Mouse (Mus musculus) kidney, embryonic 14.5 days (tissue): ENCODE results near the gene Rhbdd1. TPM values are rescaled to one million over a fixed set of nuclear protein-coding genes. Genes with fewer than 3 reads are reported as not detected.

Source experiments
- ATAC-seq: fragments of 200-750 bp; cut with Nextera tagmentation; 2 replicates; pipeline ENCODE4 v1.8.0; 2017; ENCODE audit warnings: moderate number of reproducible peaks, mild to moderate bottlenecking, moderate TSS enrichment, moderate library complexity; ENCODE audit not compliant: low FRiP score, low TSS enrichment
- H3K27ac ChIP-seq: fragments of 300-500 bp; sonication (generic); 2 replicates; pipeline ENCODE4 v1.5.1; 2014; ENCODE audit warnings: low read depth, mild to moderate bottlenecking, low read length, moderate library complexity, mixed read lengths
- H3K27me3 ChIP-seq: fragments of 300-500 bp; sonication (generic); 2 replicates; pipeline ENCODE4 v1.6.1; 2014; ENCODE audit warnings: mild to moderate bottlenecking, low read length; ENCODE audit not compliant: control insufficient read depth, insufficient read depth
- H3K36me3 ChIP-seq: fragments of 300-500 bp; sonication (generic); 2 replicates; pipeline ENCODE4 v1.6.1; 2014; ENCODE audit warnings: low read length, mixed read lengths; ENCODE audit not compliant: control insufficient read depth, insufficient read depth
- H3K4me1 ChIP-seq: fragments of 300-500 bp; sonication (generic); 2 replicates; pipeline ENCODE4 v1.6.1; 2014; ENCODE audit warnings: low read length, mixed read lengths; ENCODE audit not compliant: control insufficient read depth, insufficient read depth
- H3K4me2 ChIP-seq: fragments of 300-500 bp; sonication (generic); replicated peaks from 2 replicates; pipeline ENCODE4 v1.6.1; 2014; ENCODE audit warnings: low read depth, mild to moderate bottlenecking, low read length
- H3K4me3 ChIP-seq: fragments of 300-500 bp; sonication (generic); 2 replicates; pipeline ENCODE4 v1.5.1; 2014; ENCODE audit warnings: mild to moderate bottlenecking, low read length
- H3K9ac ChIP-seq: fragments of 300-500 bp; sonication (generic); 2 replicates; pipeline ENCODE4 v1.6.1; 2014; ENCODE audit warnings: low read depth, mild to moderate bottlenecking, low read length, moderate library complexity
- H3K9me3 ChIP-seq: fragments of 300-500 bp; sonication (generic); 2 replicates; pipeline ENCODE4 v1.6.1; 2016; ENCODE audit warnings: low read length; ENCODE audit not compliant: control insufficient read depth
- WGBS: fragments of 180-500 bp; shearing (Covaris S2); extraction: QIAGEN DNeasy Blood & Tissue Kit; methylation state at CpG from one replicate; pipeline ENCODE4 v1.1.7; 2014; 5-methylcytosine and 5-hydroxymethylcytosine counted together
- polyA plus RNA-seq: library from polyadenylated mRNA; unstranded; fragments of >200 nt; fragmentation: Nextera tagmentation; extraction: Ambion mirVana; gene quantifications from 2 replicates; pipeline ENCODE4 v1.2.1, GENCODE M21; 2014

Rhbdd1 gene
- polyA plus RNA-seq, 1 experiment from 2014 or later, result 7.0 TPM

DNA sequence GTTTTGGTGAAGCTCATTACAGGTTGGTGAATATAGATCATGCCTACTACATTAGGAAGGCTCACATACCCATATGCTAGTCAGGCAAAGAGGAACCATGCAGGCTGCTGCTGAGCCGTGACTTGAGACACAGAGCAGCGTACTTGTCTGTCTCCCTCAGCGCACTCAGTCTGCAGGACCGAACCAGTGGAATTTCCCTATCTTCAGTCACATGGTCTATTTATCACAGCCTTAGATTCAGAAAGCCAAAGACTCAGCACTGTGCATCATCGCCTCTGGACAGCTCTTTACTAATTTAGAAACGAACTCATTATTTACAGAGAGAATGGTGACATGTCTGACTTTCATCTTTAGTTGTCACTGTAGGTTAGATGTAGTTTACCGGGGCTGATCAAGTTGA lies 73.1 kb downstream of the Rhbdd1 start:
- Histone ChIP-seq H3K27ac (no peak overlapping the region), H3K36me3 (no peaks in the 10 kb centered on the region), H3K4me3 (no peak overlapping the region), H3K4me2 (no peak overlapping the region), H3K9me3 (no peaks in the 10 kb centered on the region), H3K27me3 (no peaks in the 10 kb centered on the region), H3K9ac (no peak overlapping the region), H3K4me1 (no peaks in the 10 kb centered on the region)
- ATAC-seq, result no peak
- 80% methylated on average over 7 of the region's 7 CpGs for WGBS

DNA sequence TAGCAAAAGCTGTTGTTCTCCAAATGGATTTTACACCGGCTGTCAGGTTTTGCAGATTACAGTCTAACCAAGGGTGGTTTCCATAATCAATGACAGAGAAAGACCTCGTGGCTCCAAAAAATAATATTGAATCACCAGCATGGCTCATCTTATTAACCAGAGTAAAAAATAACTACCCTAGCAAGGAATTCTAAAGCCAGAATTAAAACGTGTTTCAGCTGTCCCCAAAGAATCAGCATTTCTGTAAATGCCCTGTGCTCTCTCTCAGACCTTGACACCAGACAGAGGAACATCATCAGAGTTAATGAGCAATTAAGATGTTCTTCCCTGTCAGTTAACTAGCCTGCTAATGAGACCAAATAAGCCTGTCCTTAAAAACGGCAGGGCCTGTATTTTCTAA lies 79.1 kb downstream of the Rhbdd1 start:
- no peak overlapping the region for H3K9ac ChIP-seq
- H3K27me3 ChIP-seq, result no peaks in the 10 kb centered on the region
- 66% methylated on average over 4 of the region's 4 CpGs for WGBS
- no peaks in the 10 kb centered on the region for H3K36me3 ChIP-seq
- no peak for ATAC-seq
- no peaks in the 10 kb centered on the region for H3K9me3 ChIP-seq
- H3K27ac ChIP-seq, result no peak overlapping the region
- no peak overlapping the region for H3K4me2 ChIP-seq
- H3K4me1 ChIP-seq, result no peaks in the 10 kb centered on the region
- H3K4me3 ChIP-seq, result no peak overlapping the region

DNA sequence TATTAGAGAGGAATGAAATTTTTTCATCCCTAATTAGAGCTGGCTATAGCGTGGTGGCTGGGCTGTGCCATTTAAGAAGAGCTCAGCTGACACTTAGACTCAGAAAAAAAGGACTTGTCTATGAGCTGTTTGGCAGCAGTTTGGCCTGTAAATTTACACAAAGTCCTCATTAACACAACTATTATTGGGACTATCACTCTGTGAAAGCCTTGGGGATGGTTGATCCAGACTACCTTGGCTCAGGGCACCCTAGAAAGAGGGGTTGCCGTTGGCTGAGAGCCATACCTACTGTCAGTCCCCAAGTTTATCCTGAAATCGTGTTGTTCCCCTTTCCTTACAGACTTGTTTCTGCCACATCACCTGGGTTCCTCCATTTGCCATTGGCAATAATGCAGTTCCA lies 91.5 kb downstream of the Rhbdd1 start:
- Histone ChIP-seq H3K4me1 (no peaks in the 10 kb centered on the region; the same call in 1 of the 2 replicates), H3K27me3 (no peaks in the 10 kb centered on the region), H3K4me2 (no peak overlapping the region), H3K9ac (no peak overlapping the region), H3K9me3 (no peaks in the 10 kb centered on the region), H3K4me3 (no peak overlapping the region), H3K27ac (no peak overlapping the region), H3K36me3 (no peaks in the 10 kb centered on the region)
- 90% methylated on average over 3 of the region's 3 CpGs for WGBS
- ATAC-seq, result no peak

DNA sequence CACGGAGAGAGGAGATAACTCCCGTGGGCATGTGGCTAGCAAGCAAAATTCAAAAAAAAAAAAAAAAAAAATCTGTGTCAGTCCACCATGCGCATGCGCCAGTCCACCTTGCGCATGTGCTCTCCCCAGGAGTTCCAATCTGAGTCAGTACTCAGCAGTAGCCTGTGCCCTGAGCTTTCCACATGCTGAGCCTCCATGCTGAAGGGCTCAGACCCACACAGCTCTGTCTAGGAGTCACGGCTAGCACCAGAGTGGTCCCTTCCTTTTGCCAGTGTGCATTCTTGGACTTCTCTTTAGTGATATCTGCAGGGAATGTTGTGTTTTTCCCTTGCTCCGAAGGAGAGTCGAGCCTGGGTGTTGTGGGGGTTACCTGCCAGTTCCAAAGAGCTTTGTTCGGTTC lies 93.0 kb downstream of the Rhbdd1 start:
- Histone ChIP-seq H3K9me3 (no peaks in the 10 kb centered on the region), H3K4me1 (no peaks in the 10 kb centered on the region; the same call in 1 of the 2 replicates), H3K9ac (no peak overlapping the region), H3K4me2 (no peak overlapping the region), H3K27ac (no peak overlapping the region), H3K4me3 (no peak overlapping the region), H3K36me3 (no peaks in the 10 kb centered on the region), H3K27me3 (no peaks in the 10 kb centered on the region)
- 93% methylated on average over 9 of the region's 9 CpGs for WGBS
- no peak for ATAC-seq

DNA sequence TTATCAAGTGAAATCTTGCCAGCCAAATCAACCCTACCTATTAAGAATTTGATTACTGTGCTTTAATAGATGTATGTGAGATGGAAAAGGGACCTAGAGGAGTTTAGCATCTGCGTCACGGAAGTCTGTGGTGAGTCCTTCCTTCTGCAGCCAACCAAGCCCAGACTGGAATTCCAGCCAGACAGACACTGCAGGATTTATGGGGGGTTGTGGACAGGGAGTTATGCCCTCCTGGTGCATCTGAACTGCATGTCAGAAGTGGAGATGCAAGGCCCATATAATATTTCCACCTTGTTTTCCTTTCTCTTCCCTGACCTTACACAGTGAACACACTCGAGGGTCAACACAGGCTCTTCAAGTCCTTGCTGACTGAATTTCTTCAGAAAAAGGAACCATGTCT lies 94.3 kb downstream of the Rhbdd1 start:
- Histone ChIP-seq H3K9me3 (no peaks in the 10 kb centered on the region), H3K27ac (no peak overlapping the region), H3K27me3 (no peaks in the 10 kb centered on the region), H3K36me3 (no peaks in the 10 kb centered on the region), H3K4me3 (no peak overlapping the region), H3K4me2 (no peak overlapping the region), H3K4me1 (no peaks in the 10 kb centered on the region; the same call in 1 of the 2 replicates), H3K9ac (no peak overlapping the region)
- 26% methylated on average over 3 of the region's 3 CpGs for WGBS
- no peak for ATAC-seq

DNA sequence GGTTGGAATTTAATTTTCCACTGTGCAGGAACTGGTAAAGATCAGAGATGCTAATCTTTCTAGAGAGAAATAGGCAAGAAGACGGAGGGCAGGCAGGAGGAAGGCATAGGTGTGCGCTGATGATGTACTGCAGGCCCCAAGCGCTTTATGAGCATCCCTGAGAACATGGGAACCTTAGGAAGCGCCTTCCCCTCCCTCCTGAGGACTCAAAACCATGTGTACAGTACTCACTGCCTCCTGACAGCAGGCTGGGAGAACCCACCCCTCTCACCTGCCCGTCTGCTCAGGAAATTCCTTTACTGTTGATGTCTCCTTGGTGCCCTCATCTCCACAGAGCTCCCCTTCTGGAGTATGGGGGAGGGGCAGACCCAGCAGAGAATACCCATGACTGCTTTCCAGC lies 95.3 kb downstream of the Rhbdd1 start:
- Histone ChIP-seq H3K4me3 (no peak overlapping the region), H3K9me3 (no peaks in the 10 kb centered on the region), H3K4me2 (no peak overlapping the region), H3K36me3 (no peaks in the 10 kb centered on the region), H3K9ac (no peak overlapping the region), H3K4me1 (no peaks in the 10 kb centered on the region; the same call in 1 of the 2 replicates), H3K27ac (no peak overlapping the region), H3K27me3 (no peaks in the 10 kb centered on the region)
- ATAC-seq, result no peak
- WGBS, result 71% methylated on average over 5 of the region's 5 CpGs

DNA sequence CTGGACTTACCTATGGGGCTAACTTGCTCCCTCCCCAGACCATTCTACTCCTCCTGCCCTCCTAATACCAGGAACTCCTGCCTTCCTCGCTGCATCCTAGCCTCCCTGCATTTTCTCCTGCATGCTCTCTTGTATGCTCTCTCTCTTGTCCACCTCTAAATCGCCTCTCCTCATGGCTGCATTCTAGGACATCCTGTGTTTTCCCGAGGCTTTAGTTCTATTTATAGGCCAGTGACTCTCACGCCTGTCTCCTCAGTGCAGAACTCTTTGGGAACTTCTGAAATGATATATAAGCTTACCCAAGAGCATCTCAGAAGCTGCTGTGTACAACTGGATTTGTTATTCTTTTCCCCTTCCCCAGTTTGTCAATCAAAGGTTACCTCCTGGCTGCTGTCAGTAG lies 95.8 kb downstream of the Rhbdd1 start:
- WGBS, result 49% methylated on average over 4 of the region's 4 CpGs
- Histone ChIP-seq H3K4me1 (no peaks in the 10 kb centered on the region; the same call in 1 of the 2 replicates), H3K27ac (no peak overlapping the region), H3K4me3 (no peak overlapping the region), H3K36me3 (no peaks in the 10 kb centered on the region), H3K9ac (no peak overlapping the region), H3K27me3 (no peaks in the 10 kb centered on the region), H3K4me2 (no peak overlapping the region), H3K9me3 (no peaks in the 10 kb centered on the region)
- no peak for ATAC-seq

DNA sequence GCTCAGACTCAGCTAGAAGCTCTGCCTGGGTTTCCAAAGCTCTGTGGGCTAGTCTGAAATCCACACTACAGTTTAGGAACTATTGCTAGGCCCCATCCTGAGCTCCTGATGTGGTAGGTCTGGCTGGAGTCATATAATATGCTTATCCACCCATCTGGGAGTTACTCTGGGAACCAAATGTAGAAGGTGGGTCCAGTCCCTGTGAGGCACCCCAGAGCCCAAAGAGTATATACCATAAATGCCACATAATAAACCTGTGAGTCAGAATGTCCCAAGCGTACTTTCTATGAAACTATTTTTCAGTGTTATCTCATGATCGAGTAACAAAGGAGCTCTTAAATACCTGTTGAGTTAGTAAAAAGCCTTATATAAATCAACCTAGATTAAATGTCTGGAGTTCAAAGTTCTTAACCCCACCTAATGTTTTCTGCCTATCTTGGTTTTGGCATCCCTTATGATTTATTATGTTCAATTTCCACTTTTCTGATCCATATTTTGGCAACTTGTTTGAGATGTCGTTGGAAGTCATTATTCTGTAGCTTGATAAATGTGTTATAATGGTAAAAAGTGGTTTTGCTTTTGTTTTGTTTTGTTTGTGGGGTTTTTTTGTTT lies 98.3 kb downstream of the Rhbdd1 start:
- H3K36me3 ChIP-seq, result no peaks in the 10 kb centered on the region
- H3K4me2 ChIP-seq, result no peak overlapping the region
- no peaks in the 10 kb centered on the region; the same call in 1 of the 2 replicates for H3K4me1 ChIP-seq
- H3K9ac ChIP-seq, result no peak overlapping the region
- no peaks in the 10 kb centered on the region for H3K27me3 ChIP-seq
- 85% methylated on average over 3 of the region's 3 CpGs for WGBS
- no peaks in the 10 kb centered on the region for H3K9me3 ChIP-seq
- no peak overlapping the region for H3K4me3 ChIP-seq
- no peak for ATAC-seq
- H3K27ac ChIP-seq, result no peak overlapping the region

DNA sequence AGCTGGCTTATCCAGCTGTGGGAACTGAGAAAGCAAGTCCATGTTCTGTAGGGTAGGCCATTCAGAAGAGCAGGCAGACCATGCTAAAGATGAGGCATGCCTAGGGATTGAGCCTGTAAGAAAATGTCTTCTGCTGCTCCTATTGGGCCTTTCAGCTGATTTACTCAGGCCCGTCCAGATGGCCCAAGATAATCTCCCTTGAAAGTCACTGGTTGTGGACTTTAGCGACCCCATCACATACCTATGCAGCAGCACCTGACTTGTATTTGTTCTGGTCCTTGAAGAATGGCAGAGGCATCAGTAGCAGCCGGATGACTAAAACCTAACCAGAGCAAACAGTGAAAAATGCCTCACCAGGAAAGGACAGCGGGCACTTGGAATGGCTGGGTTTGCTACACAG lies 99.4 kb downstream of the Rhbdd1 start:
- WGBS, result 80% methylated on average over 4 of the region's 4 CpGs
- H3K36me3 ChIP-seq, result no peaks in the 10 kb centered on the region

More for the DNA sequence above, 99.4 kb downstream of the Rhbdd1 start:
- no peak overlapping the region for H3K4me2 ChIP-seq
- no peaks in the 10 kb centered on the region; the same call in 1 of the 2 replicates for H3K4me1 ChIP-seq
- H3K27me3 ChIP-seq, result no peaks in the 10 kb centered on the region
- H3K9ac ChIP-seq, result no peak overlapping the region
- no peak overlapping the region for H3K27ac ChIP-seq
- no peak overlapping the region for H3K4me3 ChIP-seq
- H3K9me3 ChIP-seq, result no peaks in the 10 kb centered on the region
- no peak for ATAC-seq
